Mouse (Mus musculus): ENCODE data around the gene Wdr20rt. TPM values are rescaled to one million over a fixed set of nuclear protein-coding genes. Genes with fewer than 3 reads are reported as not detected.

The Wdr20rt gene
- polyA plus RNA-seq, 1 experiment: not detected

Other genes with a start within 250 kb of the Wdr20rt start
- gene Prpf39, start 189.2 kb upstream of the Wdr20rt start, polyA plus RNA-seq (2012; rRNA removed): 2.8 and 7.1 TPM in 2 replicates
- gene Fkbp3, start 151.5 kb upstream of the Wdr20rt start, polyA plus RNA-seq (2012; rRNA removed): 17.6 and 19.7 TPM in 2 replicates
- gene Fancm, start 149.9 kb upstream of the Wdr20rt start, polyA plus RNA-seq (2012; rRNA removed): 0.83 and 1.2 TPM in 2 replicates
- gene Mis18bp1, start 52.9 kb upstream of the Wdr20rt start, polyA plus RNA-seq (2012; rRNA removed): 0.89 TPM in 2 replicates

All from large intestine, adult 2 months (tissue).